Mouse (Mus musculus): ENCODE measurements around the gene Car11. TPM values are rescaled to one million over a fixed set of nuclear protein-coding genes. Genes with fewer than 3 reads are reported as not detected.

Car11 gene
- 1.5 and 3.9 TPM in 2 replicates for polyA plus RNA-seq (2012; ENCODE audit: low replicate concordance)

DNA sequence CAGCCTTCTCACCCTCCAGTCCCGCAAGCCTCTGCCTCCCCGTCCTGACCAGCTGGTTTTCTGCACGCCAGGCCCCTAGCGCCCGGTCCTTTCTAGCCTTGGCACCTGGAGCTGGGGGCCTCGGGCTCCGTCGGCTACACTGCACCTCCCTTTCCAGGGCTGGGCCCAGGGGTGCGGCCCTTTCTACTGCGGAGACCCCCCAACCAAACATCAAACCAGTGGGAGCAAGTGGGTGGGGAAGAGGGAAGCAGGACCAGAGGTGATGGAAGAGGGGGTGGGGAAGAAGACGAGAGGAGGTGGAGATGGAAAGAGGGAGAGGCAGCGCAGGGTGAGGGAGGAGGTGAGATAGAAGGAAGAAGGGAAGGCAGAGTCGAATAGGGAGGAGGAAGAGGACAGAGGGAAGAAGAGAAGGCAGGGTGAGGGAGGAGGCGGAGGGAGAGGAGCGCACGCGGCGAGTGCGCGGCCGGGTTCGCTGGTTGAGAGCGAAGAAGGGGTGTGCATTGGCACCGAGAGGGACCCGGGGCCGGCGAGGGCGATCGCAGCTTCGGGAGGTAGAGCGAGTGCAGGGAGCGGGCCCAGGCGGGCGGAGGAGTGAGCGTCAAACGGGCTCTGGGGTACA is at the start of gene Car11:
Car11 (plus strand) TSS at position 321 of the 619 bp plus-strand sequence.

DNA sequence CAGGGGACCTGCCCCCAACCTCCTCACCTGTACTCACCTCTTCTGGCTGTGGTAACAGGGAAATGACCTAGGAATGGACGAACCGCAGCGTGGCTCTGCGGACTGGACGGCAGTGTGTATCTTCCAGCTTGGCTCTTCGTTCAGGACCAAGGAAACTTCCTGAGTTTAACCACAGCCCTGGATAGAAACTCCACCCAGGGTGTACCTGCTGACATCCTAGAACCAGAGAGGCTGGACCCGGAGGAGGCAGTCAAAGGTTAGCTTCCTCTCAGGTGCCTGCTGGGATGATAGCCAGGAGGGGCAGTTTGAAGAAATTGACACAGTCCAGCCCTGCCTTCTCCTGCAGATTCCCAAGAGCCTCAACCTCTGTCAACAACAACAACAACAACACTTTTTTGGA is 33.5 kb upstream of the Car11 start, which contains the start of gene Fut2:
Fut2 (minus strand) TSS at position 234 of the 400 bp plus-strand sequence.

DNA sequence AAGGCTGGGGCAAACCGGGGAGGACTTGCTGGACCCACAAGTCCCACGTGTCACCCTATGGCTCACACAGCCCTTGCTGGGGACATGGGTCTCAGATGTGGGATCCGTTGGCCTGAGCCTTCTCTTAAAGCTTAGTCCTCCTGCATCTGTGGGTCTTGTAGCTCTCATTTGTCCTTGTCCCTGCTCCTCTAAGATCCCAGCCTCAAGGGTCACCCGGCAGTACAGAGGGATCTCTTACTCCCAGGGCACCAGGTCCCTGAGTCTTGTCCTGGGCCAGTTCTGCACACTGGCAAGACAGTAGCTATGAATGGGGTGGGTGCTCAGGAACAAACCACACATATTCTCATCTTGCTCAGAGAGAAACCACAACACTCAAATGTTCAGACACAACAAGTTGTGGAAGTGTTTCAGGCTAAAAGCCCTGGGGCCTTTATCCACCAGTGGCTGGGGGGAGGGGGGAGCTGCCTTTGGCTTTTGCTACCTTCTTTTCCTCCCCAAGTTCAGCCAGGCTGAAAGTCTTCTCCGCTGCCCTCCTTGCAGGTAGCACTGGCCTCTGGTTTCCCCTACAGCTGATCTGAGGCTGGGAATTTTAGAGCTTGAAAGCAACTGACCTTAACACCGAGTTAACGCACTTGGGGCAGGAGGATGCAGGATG is 16.1 kb upstream of the Car11 start, which contains the start of gene Ntn5:
Ntn5 (plus strand) TSS at position 627 of the 655 bp plus-strand sequence.

DNA sequence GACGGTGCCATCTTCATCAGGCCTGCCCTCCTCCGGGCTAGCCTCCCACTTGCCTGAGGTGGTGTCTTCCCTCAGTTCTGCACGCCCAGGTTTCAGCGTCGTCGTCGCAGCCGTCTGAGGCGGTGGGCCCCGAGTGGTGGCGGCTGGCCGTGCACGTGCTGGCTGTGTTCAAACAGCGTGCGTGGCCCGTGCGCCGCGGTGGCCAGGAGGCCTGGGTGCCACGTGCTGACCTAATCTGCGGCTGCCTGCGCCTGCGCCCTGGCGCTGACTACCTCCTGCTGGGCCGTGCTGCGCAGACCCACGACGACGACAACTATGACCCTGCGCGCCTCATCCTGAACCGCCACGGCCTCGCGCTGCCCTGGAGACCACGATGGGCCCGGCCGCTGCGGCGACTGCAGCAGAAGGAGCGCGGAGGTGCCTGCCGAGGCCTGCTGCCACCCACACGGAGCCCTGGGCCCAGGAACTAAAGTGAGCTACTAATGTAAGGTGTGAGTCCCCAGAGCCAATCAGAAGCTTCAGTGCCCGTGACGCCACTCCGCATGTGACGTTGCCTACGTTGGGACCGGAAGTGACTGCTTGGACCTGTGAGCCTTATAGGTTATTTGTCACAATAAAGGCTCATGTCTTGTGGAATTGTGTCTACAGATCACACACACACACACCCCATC is 5.6 kb upstream of the Car11 start, which contains the start of gene Sec1:
Sec1 (minus strand) TSS at position 482 of the 671 bp plus-strand sequence.

DNA sequence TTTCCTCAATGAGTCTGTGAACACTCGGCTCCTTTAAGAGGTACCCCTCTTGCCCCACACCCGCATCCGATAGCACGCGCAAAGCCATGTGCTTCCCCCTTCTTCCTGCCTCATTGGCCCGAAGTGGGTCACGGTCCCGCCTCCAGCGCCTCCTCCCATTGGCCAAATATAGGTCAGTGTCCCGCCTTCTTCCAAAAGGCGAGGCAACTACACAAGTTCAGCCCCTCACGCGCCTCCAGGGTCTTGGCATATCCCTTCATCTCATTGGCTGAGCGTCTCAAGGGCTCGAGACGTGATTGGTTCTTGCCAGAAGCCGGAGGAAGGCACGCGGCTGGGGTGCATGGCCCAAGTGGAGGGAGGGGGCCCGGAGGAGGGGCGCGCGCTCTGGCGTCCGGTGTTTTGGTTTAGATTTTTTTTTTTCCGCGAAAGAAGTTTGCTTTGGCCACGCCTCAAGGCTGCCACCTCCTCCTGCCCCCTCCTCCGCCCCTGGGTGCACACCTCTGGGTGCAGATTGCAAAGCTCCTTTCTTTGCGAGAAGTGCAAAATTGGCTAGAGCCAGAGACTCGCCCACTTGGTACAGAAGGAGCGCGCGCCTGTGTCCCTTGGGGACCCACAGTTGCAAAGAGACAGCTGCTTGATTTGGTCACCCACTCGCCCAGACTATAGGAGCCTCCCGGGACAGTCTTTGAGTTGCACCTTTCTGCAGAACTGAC is 5.2 kb downstream of the Car11 start, which contains the start of gene Dbp:
Dbp (plus strand) TSS at position 359 of the 713 bp plus-strand sequence.

DNA sequence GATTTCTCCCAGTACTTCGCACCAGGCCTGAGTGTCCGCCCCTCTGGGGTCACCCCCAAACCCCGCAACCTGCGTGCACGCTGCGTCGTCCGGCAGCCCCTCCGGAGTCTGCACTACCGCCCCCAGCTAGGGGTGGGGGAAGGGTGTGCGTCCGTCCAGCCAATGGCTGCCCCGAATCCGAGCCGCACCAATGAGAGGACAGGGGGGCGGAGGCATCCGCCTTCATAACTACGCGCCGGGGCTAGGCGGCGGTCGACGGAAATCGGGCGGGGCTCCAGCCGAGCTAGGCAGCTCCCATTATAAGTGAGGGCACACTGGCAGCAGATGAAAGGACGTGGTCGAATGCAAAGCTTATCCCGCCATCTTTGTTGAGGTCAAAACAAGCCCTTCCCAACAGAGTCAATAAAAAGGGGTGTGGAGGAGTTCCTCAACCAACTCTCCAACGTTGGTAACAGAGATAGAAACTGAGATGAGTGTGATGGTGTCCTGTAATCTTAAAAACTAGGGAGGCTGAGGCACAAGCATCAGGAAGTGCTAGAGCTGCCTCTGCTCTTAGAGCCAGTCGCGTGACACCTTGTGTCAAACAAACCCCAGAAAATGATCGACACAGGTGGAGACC is 15.6 kb downstream of the Car11 start, which contains the start of gene Rpl18:
Rpl18 (plus strand) TSS at position 368 of the 619 bp plus-strand sequence.

DNA sequence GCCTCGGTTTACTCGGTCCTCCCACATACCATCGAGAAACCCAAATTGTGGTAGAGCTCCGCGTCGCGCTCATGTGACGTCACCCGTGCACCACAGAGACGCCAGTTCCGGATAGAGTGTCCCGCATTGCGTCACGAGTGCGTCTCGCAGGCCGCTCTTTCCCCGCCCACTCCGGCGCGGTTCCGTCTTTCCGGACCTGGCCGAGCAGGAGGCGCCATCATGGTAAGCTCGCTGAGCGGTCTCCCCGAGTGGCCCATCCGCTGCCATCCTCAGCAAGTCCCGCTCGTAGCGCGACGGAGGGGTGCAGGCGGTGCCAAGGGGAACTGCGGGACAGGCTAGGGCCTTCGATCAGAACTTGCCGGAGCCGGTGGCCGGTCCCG is 18.3 kb downstream of the Car11 start, which contains the start of gene Sphk2:
Sphk2 (minus strand) TSS at position 85 of the 380 bp plus-strand sequence.

DNA sequence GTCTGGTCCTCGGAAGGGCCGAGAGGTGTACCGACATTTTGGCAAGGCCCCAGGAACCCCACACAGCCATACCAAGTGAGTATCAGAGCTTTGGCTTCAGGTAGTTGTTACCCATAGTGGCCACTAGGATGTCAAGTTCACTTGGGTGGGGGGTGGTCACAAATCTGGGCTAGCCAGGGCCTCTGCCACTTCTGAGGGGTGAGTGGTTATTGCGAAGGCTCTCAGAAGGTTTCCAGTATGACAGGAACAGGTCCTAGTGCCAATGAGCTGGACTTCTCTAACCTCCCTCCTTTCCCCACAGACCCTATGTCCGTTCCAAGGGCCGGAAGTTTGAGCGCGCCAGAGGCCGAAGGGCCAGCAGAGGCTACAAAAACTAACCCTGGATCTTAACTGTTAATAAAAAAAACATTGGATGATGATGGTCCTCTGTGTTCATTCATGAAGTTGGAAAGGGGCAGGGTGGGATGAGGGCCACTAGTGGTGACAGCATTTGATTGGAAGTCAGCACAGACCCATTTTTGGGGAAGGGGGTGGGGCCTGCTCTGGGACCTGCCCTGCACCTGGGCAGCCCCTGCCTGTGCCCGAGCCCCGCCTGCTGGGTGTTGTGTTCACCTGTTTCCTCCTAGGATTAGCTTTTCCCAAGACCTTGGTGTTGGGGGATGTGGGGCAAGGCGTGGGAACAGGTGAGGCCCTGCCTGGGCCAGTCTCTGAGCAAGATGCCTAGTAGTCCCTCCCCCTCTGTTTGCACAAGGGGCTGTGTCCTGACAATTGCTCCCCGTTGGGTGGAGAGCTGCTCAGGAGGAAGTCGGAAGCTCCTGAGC is 21.0 kb downstream of the Car11 start, which contains the start of gene Fam83e:
Fam83e (plus strand) TSS at position 800 of the 821 bp plus-strand sequence.

DNA sequence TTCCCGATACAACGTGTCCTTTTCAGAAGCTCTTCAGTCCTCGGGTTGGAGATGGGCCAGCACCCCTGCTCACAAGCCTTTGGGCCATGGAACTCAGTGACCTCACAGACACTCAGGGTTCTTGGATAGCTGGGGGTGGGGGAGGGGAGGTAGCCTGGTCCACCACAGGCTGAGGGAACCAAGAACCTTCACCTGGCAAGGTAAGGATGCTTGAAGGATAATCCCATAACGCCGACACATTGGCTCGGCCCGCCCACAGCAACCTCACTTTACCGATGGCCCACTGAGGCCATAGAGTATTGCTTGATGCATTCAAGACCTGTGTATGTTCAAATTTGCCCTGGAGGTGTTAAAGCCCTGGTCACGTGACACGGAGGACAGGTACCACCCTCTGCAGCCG is 26.1 kb downstream of the Car11 start, which contains the start of gene Spaca4:
Spaca4 (minus strand) TSS at position 101 of the 400 bp plus-strand sequence.

Other genes with a start within 250 kb of the Car11 start
- 6,376 and 13,145 TPM in 2 replicates for gene Ftl1, start 240.0 kb upstream of the Car11 start, polyA plus RNA-seq (2012; ENCODE audit: low replicate concordance)
- gene Bax, start 232.9 kb upstream of the Car11 start, polyA plus RNA-seq (2012; ENCODE audit: low replicate concordance): 173 and 185 TPM in 2 replicates
- not detected in 2 replicates for gene Tulp2, start 218.0 kb upstream of the Car11 start, polyA plus RNA-seq (2012; ENCODE audit: low replicate concordance)
- not detected in 2 replicates for gene Gm45808, start 213.0 kb upstream of the Car11 start, polyA plus RNA-seq (2012; ENCODE audit: low replicate concordance)
- 0.81 and 2.1 TPM in 2 replicates for gene Dhdh, start 211.0 kb upstream of the Car11 start, polyA plus RNA-seq (2012; ENCODE audit: low replicate concordance)
- gene Nucb1, start 189.4 kb upstream of the Car11 start, polyA plus RNA-seq (2012; ENCODE audit: low replicate concordance): 224 and 245 TPM in 2 replicates
- gene Ppp1r15a, start 173.6 kb upstream of the Car11 start, polyA plus RNA-seq (2012; ENCODE audit: low replicate concordance): 60.5 and 214 TPM in 2 replicates
- 0.77 and 1.2 TPM in 2 replicates for gene Plekha4, start 173.5 kb upstream of the Car11 start, polyA plus RNA-seq (2012; ENCODE audit: low replicate concordance)
- 0.28 and 0.90 TPM in 2 replicates for gene Hsd17b14, start 144.9 kb upstream of the Car11 start, polyA plus RNA-seq (2012; ENCODE audit: low replicate concordance)
- 14.0 and 38.4 TPM in 2 replicates for gene Bcat2, start 129.7 kb upstream of the Car11 start, polyA plus RNA-seq (2012; ENCODE audit: low replicate concordance)
- gene Fgf21, start 84.4 kb upstream of the Car11 start, polyA plus RNA-seq (2012; ENCODE audit: low replicate concordance): 0.17 TPM in 1 of 2 replicates, not detected in the other
- 0.18 and 0.93 TPM in 2 replicates for gene Fut1, start 82.6 kb upstream of the Car11 start, polyA plus RNA-seq (2012; ENCODE audit: low replicate concordance)
- gene Izumo1, start 78.0 kb upstream of the Car11 start, polyA plus RNA-seq (2012; ENCODE audit: low replicate concordance): 0.25 and 0.31 TPM in 2 replicates
- 3.0 and 3.6 TPM in 2 replicates for gene Rasip1, start 72.4 kb upstream of the Car11 start, polyA plus RNA-seq (2012; ENCODE audit: low replicate concordance)
- gene Mamstr, start 59.9 kb upstream of the Car11 start, polyA plus RNA-seq (2012; ENCODE audit: low replicate concordance): 0.20 and 0.42 TPM in 2 replicates
- not detected in 2 replicates for gene Fut2, start 33.4 kb upstream of the Car11 start, polyA plus RNA-seq (2012; ENCODE audit: low replicate concordance)
- 1.4 and 3.5 TPM in 2 replicates for gene Ntn5, start 15.8 kb upstream of the Car11 start, polyA plus RNA-seq (2012; ENCODE audit: low replicate concordance)
- 0.18 and 0.44 TPM in 2 replicates for gene Sec1, start 5.4 kb upstream of the Car11 start, polyA plus RNA-seq (2012; ENCODE audit: low replicate concordance)
- 18.0 and 48.2 TPM in 2 replicates for gene Dbp, start 5.2 kb downstream of the Car11 start, polyA plus RNA-seq (2012; ENCODE audit: low replicate concordance)
- gene Rpl18, start 15.6 kb downstream of the Car11 start, polyA plus RNA-seq (2012; ENCODE audit: low replicate concordance): 7,990 and 13,125 TPM in 2 replicates
- 102 and 136 TPM in 2 replicates for gene Sphk2, start 18.2 kb downstream of the Car11 start, polyA plus RNA-seq (2012; ENCODE audit: low replicate concordance)
- gene Fam83e, start 21.4 kb downstream of the Car11 start, polyA plus RNA-seq (2012; ENCODE audit: low replicate concordance): 0.07 and 0.22 TPM in 2 replicates
- gene Spaca4, start 26.0 kb downstream of the Car11 start, polyA plus RNA-seq (2012; ENCODE audit: low replicate concordance): not detected in 2 replicates
- gene Lmtk3, start 83.9 kb downstream of the Car11 start, polyA plus RNA-seq (2012; ENCODE audit: low replicate concordance): 0.64 and 3.0 TPM in 2 replicates
- 0.58 TPM in 1 of 2 replicates, not detected in the other for gene Sult2b1, start 84.8 kb downstream of the Car11 start, polyA plus RNA-seq (2012; ENCODE audit: low replicate concordance)
- 74.7 and 269 TPM in 2 replicates for gene Cyth2, start 114.7 kb downstream of the Car11 start, polyA plus RNA-seq (2012; ENCODE audit: low replicate concordance)
- gene Kcnj14, start 124.9 kb downstream of the Car11 start, polyA plus RNA-seq (2012; ENCODE audit: low replicate concordance): 0.83 and 0.94 TPM in 2 replicates
- gene Grwd1, start 131.1 kb downstream of the Car11 start, polyA plus RNA-seq (2012; ENCODE audit: low replicate concordance): 20.9 and 22.6 TPM in 2 replicates
- gene Kdelr1, start 172.9 kb downstream of the Car11 start, polyA plus RNA-seq (2012; ENCODE audit: low replicate concordance): 299 and 848 TPM in 2 replicates
- 0.46 and 1.9 TPM in 2 replicates for gene Grin2d, start 178.5 kb downstream of the Car11 start, polyA plus RNA-seq (2012; ENCODE audit: low replicate concordance)
- gene Syngr4, start 196.9 kb downstream of the Car11 start, polyA plus RNA-seq (2012; ENCODE audit: low replicate concordance): 0.35 and 1.5 TPM in 2 replicates
- 27.4 and 28.4 TPM in 2 replicates for gene Tmem143, start 197.1 kb downstream of the Car11 start, polyA plus RNA-seq (2012; ENCODE audit: low replicate concordance)
- 151 and 256 TPM in 2 replicates for gene Emp3, start 221.6 kb downstream of the Car11 start, polyA plus RNA-seq (2012; ENCODE audit: low replicate concordance)
- 3.1 TPM in 2 replicates for gene Ccdc114, start 224.2 kb downstream of the Car11 start, polyA plus RNA-seq (2012; ENCODE audit: low replicate concordance)